Mouse (Mus musculus) stomach, postnatal 0 days (tissue): Measurements from ENCODE around the gene Ric8b.

Source experiments
- CTCF ChIP-seq: IDR thresholded peaks from 2 replicates; pipeline ENCODE4 v1.5.1; 2016; ENCODE audit warnings: antibody characterized with exemption, low read depth, mild to moderate bottlenecking, moderate library complexity
- EP300 ChIP-seq: optimal IDR thresholded peaks from 2 replicates; pipeline ENCODE3; 2016; ENCODE audit warnings: antibody characterized with exemption

GRCm38 (mm10) chr10:84886221-84886627 lies 31.2 kb upstream of the Ric8b start:
- TF ChIP-seq CTCF: no peak
- TF ChIP-seq EP300: no peak
